Comparison of ENCODE assay signal across 21 mouse cellular contexts in the genomic region with DNA sequence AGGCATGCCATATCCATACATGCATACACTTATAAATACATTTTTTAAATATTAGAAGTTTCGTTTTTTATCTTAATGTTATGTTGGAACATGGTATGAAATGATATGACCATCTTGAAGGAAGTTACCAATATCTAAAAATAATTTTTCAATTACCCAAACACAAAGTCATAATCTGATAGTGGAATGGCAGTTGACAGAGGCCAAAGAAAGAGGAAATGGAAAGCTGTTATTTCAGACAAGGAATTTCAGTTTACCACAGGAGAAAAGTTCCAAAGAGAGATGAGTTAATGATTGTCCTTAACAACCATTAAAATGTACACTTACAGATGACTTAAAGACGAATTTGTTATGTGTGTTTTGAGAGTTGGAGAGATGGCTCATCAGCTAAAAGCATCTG. TPM values are rescaled to one million over a fixed set of nuclear protein-coding genes. Genes with fewer than 3 reads are reported as not detected.
A peak's percentile ranks its signal among the peaks of the same experiment; 100 is the strongest.
DNase-seq lines count a peak whose midpoint lies in the region; ATAC-seq and TF ChIP-seq lines count a peak whose summit lies in the region.
"Had no signal": no experiment of that assay in that cellular context is flagged by ENCODE, and none has a peak within 500 bp of the region (broad histone marks: within the 10 kb centered on the region; RNA-seq: fewer than 3 reads in every experiment).

No protein-coding gene starts in this region.

- no peak overlapping the region for H3K9ac ChIP-seq in liver, postnatal 0 days (replicated peaks)
- H3K9ac ChIP-seq: embryonic facial prominence, embryonic 13.5 days; forebrain, embryonic 12.5 days; heart, embryonic 12.5 days; hindbrain, embryonic 12.5 days had no signal

- H3K4me1 ChIP-seq in megakaryocyte, embryonic 14.5 days: peaks cover 34% of the 10 kb centered on the region
- H3K4me1 ChIP-seq in liver, postnatal 0 days (ENCODE audit: insufficient read depth): 0 out of 2 replicates have a peak, but pooled peaks cover 6% of the 10 kb centered on the region
- H3K4me1 ChIP-seq: embryonic facial prominence, embryonic 13.5 days; forebrain, embryonic 12.5 days; heart, embryonic 12.5 days; hindbrain, embryonic 12.5 days had no signal

- WGBS in liver, postnatal 0 days (ENCODE audit: insufficient replicate concordance): 52% methylated on average over 2 of the region's 2 CpGs

- no peak overlapping the region for H3K4me2 ChIP-seq in liver, postnatal 0 days (ENCODE audit: low read depth, low read length)
- H3K4me2 ChIP-seq: embryonic facial prominence, embryonic 13.5 days; forebrain, embryonic 12.5 days; heart, embryonic 12.5 days; hindbrain, embryonic 12.5 days had no signal

- no peak for TF ChIP-seq CTCF in liver, postnatal 0 days (IDR thresholded peaks at IDR 0.05; ENCODE audit: low read depth)

- intact Hi-C loops in heart, postnatal 10 days (cut with DNase I): loop anchor here (5.0 kb wide), 1 partner anchor 35 kb away; no protein-coding TSS in a partner anchor

- no peak for DNase-seq in liver, postnatal 0 days
- DNase-seq in heart, postnatal 10 days: no peak
- no peak for DNase-seq in embryo, embryonic 10 days (ENCODE audit: low spot score)
- no peak for DNase-seq in cerebellum, adult 11-12 months
- DNase-seq: adrenal gland, postnatal 25 days; cerebellum, adult 8-10 months; cerebellum, postnatal 14 days; gastrocnemius, postnatal 10 days; heart, postnatal 36 days had no signal

- H3K9me3 ChIP-seq in megakaryocyte, embryonic 14.5 days: no peaks in the 10 kb centered on the region
- no peaks in the 10 kb centered on the region for H3K9me3 ChIP-seq in liver, postnatal 0 days (ENCODE audit: low read length)
- H3K9me3 ChIP-seq: embryonic facial prominence, embryonic 13.5 days; forebrain, embryonic 12.5 days; heart, embryonic 12.5 days; hindbrain, embryonic 12.5 days had no signal

- peak overlapping the region; percentile 22; the same call in 1 of the 2 replicates for H3K27ac ChIP-seq in liver, postnatal 0 days (ENCODE audit: low read depth)
- H3K27ac ChIP-seq: embryonic facial prominence, embryonic 13.5 days; forebrain, embryonic 12.5 days; hindbrain, embryonic 12.5 days had no signal

- peak; percentile 77 for TF ChIP-seq EP300 in liver, postnatal 0 days (IDR thresholded peaks at IDR 0.05; ENCODE audit: low read depth)

- H3K36me3 ChIP-seq in megakaryocyte, embryonic 14.5 days (replicated peaks; ENCODE audit: low read length): peaks cover 80% of the 10 kb centered on the region
- peaks cover 39% of the 10 kb centered on the region for H3K36me3 ChIP-seq in liver, postnatal 0 days (replicated peaks; ENCODE audit: insufficient read depth, low read length)

- ATAC-seq in megakaryocyte, adult 5-6 weeks (ENCODE audit: poor library complexity, severe bottlenecking): no peak
- ATAC-seq in common myeloid progenitor, adult 5-6 weeks (replicated peaks; ENCODE audit: low read depth, poor library complexity, severe bottlenecking): peak; percentile 39
- no peak for ATAC-seq in liver, postnatal 0 days
- ATAC-seq: activated CD4-positive, CD25-positive, alpha-beta regulatory T cell, adult 4 months; forebrain, embryonic 16.5 days; hindbrain, embryonic 16.5 days; inflammation-experienced regulatory T-cells, adult 6 months had no signal

- H3K27me3 ChIP-seq in megakaryocyte, embryonic 14.5 days (replicated peaks): no peaks in the 10 kb centered on the region
- no peaks in the 10 kb centered on the region for H3K27me3 ChIP-seq in liver, postnatal 0 days (ENCODE audit: insufficient read depth, low read length)
- H3K27me3 ChIP-seq: CH12.LX; embryonic facial prominence, embryonic 13.5 days; forebrain, embryonic 12.5 days; heart, embryonic 12.5 days; hindbrain, embryonic 12.5 days had no signal

- H3K4me3 ChIP-seq in megakaryocyte, embryonic 14.5 days (replicated peaks): peak overlapping the region; percentile 24
- H3K4me3 ChIP-seq in liver, postnatal 0 days (ENCODE audit: low read depth, low read length): no peak overlapping the region
- H3K4me3 ChIP-seq: embryonic facial prominence, embryonic 13.5 days; forebrain, embryonic 12.5 days; heart, embryonic 12.5 days; hindbrain, embryonic 12.5 days had no signal

RNA-seq across cellular contexts. Expression of gene Ptbp3, which starts 41.4 kb away (rescaled TPM):
- polyA plus RNA-seq in megakaryocyte, embryonic 14.5 days (2012; ENCODE audit: insufficient read depth, low replicate concordance): 14.1 and 20.4 TPM in 2 replicates
- total RNA-seq in megakaryocyte, adult 5-6 weeks (2015): 341 TPM in 2 replicates
- 283 and 309 TPM in 2 replicates for total RNA-seq in megakaryocyte, adult 5-6 weeks (2017)
- total RNA-seq in common myeloid progenitor, adult 5-6 weeks (2017): 230 and 244 TPM in 2 replicates
- 35.6 and 36.3 TPM in 2 replicates for polyA plus RNA-seq in liver, postnatal 0 days (2015; fragmentation: Nextera tagmentation; extraction: Ambion mirVana)
- total RNA-seq in heart, postnatal 10 days (2021): 10 to 100 TPM; 57.4 to 57.9 TPM
